Mouse (Mus musculus): ENCODE results near the gene Cfap43.

DNA sequence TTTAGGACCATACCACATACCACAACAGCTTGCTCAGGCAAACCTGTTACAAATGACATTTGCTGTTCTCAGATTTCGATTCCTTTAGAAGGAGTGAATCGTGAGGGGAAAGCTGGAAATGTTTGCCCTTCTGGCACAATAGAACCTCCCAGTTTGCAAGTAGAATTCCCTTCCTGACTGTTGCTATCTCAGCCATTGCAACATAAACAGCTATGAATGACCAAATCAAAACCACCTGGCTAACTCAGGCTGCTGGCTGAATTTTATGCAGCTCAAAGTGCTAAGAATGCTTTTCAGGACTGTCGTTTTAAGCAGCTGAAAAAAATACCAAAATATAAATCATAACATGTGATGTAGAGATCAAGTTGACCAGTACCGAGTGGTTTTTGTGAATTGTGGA, 50.1 kb downstream of the Cfap43 start:
- TF ChIP-seq POLR2A (IDR thresholded peaks at IDR 0.05; ENCODE audit: extremely low read depth, insufficient read depth, low read length) (no peak), CTCF (IDR thresholded peaks at IDR 0.05; ENCODE audit: low read depth, low read length) (no peak)

All from liver, adult 2 months (tissue).